ENCODE assay signal across 11 mouse cellular contexts in genomic region chr15:27793284-27793683, GRCm38 (mm10).
DNase-seq lines count a peak whose midpoint lies in the region; ATAC-seq and TF ChIP-seq lines count a peak whose summit lies in the region.
"Had no signal": no experiment of that assay in that cellular context is flagged by ENCODE, and none has a peak within 500 bp of the region (broad histone marks: within the 10 kb centered on the region; RNA-seq: fewer than 3 reads in every experiment).

No protein-coding gene starts in this region.

- intact Hi-C loops in heart, adult 2 months (cut with DNase I): no loop called here

- no peak for ATAC-seq in heart, embryonic 11.5 days (replicated peaks; ENCODE audit: insufficient number of reproducible peaks, low FRiP score, low TSS enrichment)
- peak; percentile 21; the same call in 1 of the 2 replicates for ATAC-seq in hindbrain, postnatal 0 days
- ATAC-seq in neural tube, embryonic 15.5 days (ENCODE audit: low FRiP score): no peak
- no peak for ATAC-seq in stomach, postnatal 0 days (ENCODE audit: low FRiP score, low TSS enrichment)

- no peak for TF ChIP-seq EP300 in heart, adult 2 months (IDR thresholded peaks at IDR 0.05; ENCODE audit: insufficient read depth, low read depth, low read length)
- no peak for TF ChIP-seq EP300 in stomach, postnatal 0 days (optimal IDR thresholded peaks at IDR 0.05)

- H3K4me3 ChIP-seq in heart, embryonic 11.5 days (ENCODE audit: low read depth, low read length): no peak overlapping the region
- no peak overlapping the region for H3K4me3 ChIP-seq in heart, adult 2 months
- H3K4me3 ChIP-seq in thymus, adult 2 months (ENCODE audit: control insufficient read depth, insufficient read depth, low read length): no peak overlapping the region
- H3K4me3 ChIP-seq in hindbrain, postnatal 0 days (ENCODE audit: low read length): no peak overlapping the region
- H3K4me3 ChIP-seq in neural tube, embryonic 15.5 days (replicated peaks): no peak overlapping the region
- H3K4me3 ChIP-seq in stomach, postnatal 0 days (ENCODE audit: low read depth, low read length): no peak overlapping the region

- 0 out of 2 replicates have a peak, but pooled peaks cover 3% of the 10 kb centered on the region for H3K36me3 ChIP-seq in heart, embryonic 11.5 days (ENCODE audit: control insufficient read depth, insufficient read depth, low read length)
- no peaks in the 10 kb centered on the region for H3K36me3 ChIP-seq in heart, adult 2 months (ENCODE audit: control insufficient read depth, insufficient read depth, low read length)
- no peaks in the 10 kb centered on the region for H3K36me3 ChIP-seq in thymus, adult 2 months (ENCODE audit: control insufficient read depth, insufficient read depth, low read length)
- peaks cover 8% of the 10 kb centered on the region; the same call in 1 of the 2 replicates for H3K36me3 ChIP-seq in hindbrain, postnatal 0 days (ENCODE audit: insufficient read depth, low read length)
- H3K36me3 ChIP-seq in neural tube, embryonic 15.5 days: peaks cover 3% of the 10 kb centered on the region; the same call in 1 of the 2 replicates
- peaks cover 6% of the 10 kb centered on the region for H3K36me3 ChIP-seq in stomach, postnatal 0 days (ENCODE audit: control insufficient read depth, insufficient read depth, low read length)

- 52% methylated on average over 6 of the region's 6 CpGs for WGBS in heart, embryonic 11.5 days (ENCODE audit: insufficient replicate concordance)
- WGBS in heart, adult 2 months: 80% methylated on average over 6 of the region's 6 CpGs
- WGBS in thymus, adult 2 months: 82% methylated on average over 6 of the region's 6 CpGs
- 32% methylated on average over 6 of the region's 6 CpGs for WGBS in hindbrain, postnatal 0 days
- WGBS in neural tube, embryonic 15.5 days: 45% methylated on average over 6 of the region's 6 CpGs
- 54% methylated on average over 6 of the region's 6 CpGs for WGBS in stomach, postnatal 0 days

- H3K4me2 ChIP-seq in heart, embryonic 11.5 days: no peak overlapping the region
- no peak overlapping the region for H3K4me2 ChIP-seq in hindbrain, postnatal 0 days (ENCODE audit: low read depth, low read length)
- H3K4me2 ChIP-seq in neural tube, embryonic 15.5 days: no peak overlapping the region
- H3K4me2 ChIP-seq in stomach, postnatal 0 days (replicated peaks; ENCODE audit: low read depth): no peak overlapping the region

- H3K4me1 ChIP-seq in heart, embryonic 11.5 days (ENCODE audit: control insufficient read depth, insufficient read depth, low read length): peaks cover 55% of the 10 kb centered on the region
- peaks cover 21% of the 10 kb centered on the region for H3K4me1 ChIP-seq in heart, adult 2 months (ENCODE audit: control insufficient read depth, insufficient read depth, low read length)
- H3K4me1 ChIP-seq in thymus, adult 2 months (replicated peaks; ENCODE audit: control insufficient read depth, insufficient read depth, low read length): peaks cover 38% of the 10 kb centered on the region
- peaks cover 16% of the 10 kb centered on the region for H3K4me1 ChIP-seq in hindbrain, postnatal 0 days (ENCODE audit: insufficient read depth, low read length)
- H3K4me1 ChIP-seq in neural tube, embryonic 15.5 days: peaks cover 83% of the 10 kb centered on the region
- peaks cover 2% of the 10 kb centered on the region; the same call in 1 of the 2 replicates for H3K4me1 ChIP-seq in stomach, postnatal 0 days (replicated peaks; ENCODE audit: control insufficient read depth, insufficient read depth)

- no peak for DNase-seq in heart, adult 2 months
- no peak for DNase-seq in thymus, adult 2 months
- DNase-seq in thymus, adult 18-20 months: no peak
- DNase-seq in hindbrain, postnatal 0 days (ENCODE audit: low spot score): no peak
- no peak for DNase-seq in stomach, postnatal 0 days (ENCODE audit: low spot score)
- DNase-seq in spleen, postnatal 10 days (ENCODE audit: low spot score in 2 of 2): no peak
- DNase-seq: adrenal gland, postnatal 14 days; cerebellum, adult 8-10 months; kidney, postnatal 14 days had no signal

- H3K79me2 ChIP-seq in heart, adult 2 months (replicated peaks; ENCODE audit: control insufficient read depth, insufficient read depth, low read length): no peaks in the 10 kb centered on the region

- TF ChIP-seq POLR2A in heart, adult 2 months (IDR thresholded peaks at IDR 0.05; ENCODE audit: insufficient read depth, low read depth, low read length): no peak
- no peak for TF ChIP-seq POLR2A in thymus, adult 2 months (IDR thresholded peaks at IDR 0.05; ENCODE audit: control insufficient read depth, extremely low read depth, insufficient read depth, low read length, poor library complexity)

- peak overlapping the region; percentile 23; the same call in 1 of the 2 replicates for H3K27ac ChIP-seq in heart, embryonic 11.5 days (ENCODE audit: low read depth, low read length)
- no peak overlapping the region for H3K27ac ChIP-seq in heart, adult 2 months
- peak overlapping the region; percentile 75 for H3K27ac ChIP-seq in thymus, adult 2 months (ENCODE audit: control insufficient read depth, insufficient read depth, low read length)
- H3K27ac ChIP-seq in hindbrain, postnatal 0 days: peak overlapping the region; percentile 46
- peak overlapping the region; percentile 73 for H3K27ac ChIP-seq in neural tube, embryonic 15.5 days (replicated peaks)
- H3K27ac ChIP-seq in stomach, postnatal 0 days (replicated peaks): no peak overlapping the region

- H3K27me3 ChIP-seq in heart, embryonic 11.5 days (ENCODE audit: control insufficient read depth, insufficient read depth, low read length): no peaks in the 10 kb centered on the region
- H3K27me3 ChIP-seq in heart, adult 2 months (ENCODE audit: control insufficient read depth, insufficient read depth, low read length): no peaks in the 10 kb centered on the region
- no peaks in the 10 kb centered on the region for H3K27me3 ChIP-seq in thymus, adult 2 months (ENCODE audit: control insufficient read depth, insufficient read depth, low read length)
- no peaks in the 10 kb centered on the region for H3K27me3 ChIP-seq in hindbrain, postnatal 0 days (ENCODE audit: insufficient read depth, low read length)
- H3K27me3 ChIP-seq in neural tube, embryonic 15.5 days (replicated peaks): no peaks in the 10 kb centered on the region
- no peaks in the 10 kb centered on the region for H3K27me3 ChIP-seq in stomach, postnatal 0 days (ENCODE audit: control insufficient read depth, insufficient read depth, low read length)

- H3K9me3 ChIP-seq in heart, embryonic 11.5 days (replicated peaks; ENCODE audit: control insufficient read depth, low read length): no peaks in the 10 kb centered on the region
- no peaks in the 10 kb centered on the region for H3K9me3 ChIP-seq in hindbrain, postnatal 0 days (ENCODE audit: low read length)
- no peaks in the 10 kb centered on the region for H3K9me3 ChIP-seq in neural tube, embryonic 15.5 days (replicated peaks)
- no peaks in the 10 kb centered on the region for H3K9me3 ChIP-seq in stomach, postnatal 0 days (ENCODE audit: control insufficient read depth, low read length)

- H3K9ac ChIP-seq in heart, embryonic 11.5 days (ENCODE audit: low read depth, low read length): no peak overlapping the region
- no peak overlapping the region for H3K9ac ChIP-seq in heart, adult 2 months (ENCODE audit: low read depth, low read length)
- H3K9ac ChIP-seq in hindbrain, postnatal 0 days (replicated peaks; ENCODE audit: low read length): no peak overlapping the region
- no peak overlapping the region for H3K9ac ChIP-seq in neural tube, embryonic 15.5 days (replicated peaks)
- no peak overlapping the region for H3K9ac ChIP-seq in stomach, postnatal 0 days (ENCODE audit: low read length)

- TF ChIP-seq CTCF in heart, adult 2 months (IDR thresholded peaks at IDR 0.05): no peak
- TF ChIP-seq CTCF in thymus, adult 2 months (IDR thresholded peaks at IDR 0.05; ENCODE audit: borderline replicate concordance, control insufficient read depth, extremely low read depth, insufficient read depth, low read length, poor library complexity): no peak
- no peak for TF ChIP-seq CTCF in hindbrain, postnatal 0 days (IDR thresholded peaks at IDR 0.05; ENCODE audit: low read depth)
- no peak for TF ChIP-seq CTCF in stomach, postnatal 0 days (IDR thresholded peaks at IDR 0.05; ENCODE audit: low read depth)

Comparison
In these comparisons a context has a peak if more than half of its experiments do, and no peak if none do; other contexts are left out.
1. H3K27ac ChIP-seq: peak in heart, embryonic 11.5 days (single experiment), thymus, adult 2 months (single experiment), hindbrain, postnatal 0 days (single experiment) and neural tube, embryonic 15.5 days (single experiment); none in heart, adult 2 months (single experiment) and stomach, postnatal 0 days (single experiment).